Mouse (Mus musculus) cortical plate, adult 2 months (tissue): Measurements from ENCODE around the gene Yaf2. TPM values are rescaled to one million over a fixed set of nuclear protein-coding genes. Genes with fewer than 3 reads are reported as not detected.
"Not testable (repeated sequence)": the region's sequence is repeated elsewhere in the genome, so short reads cannot be mapped to it uniquely, and the experiment has no call there.

Source experiments
- H3K27ac ChIP-seq: fragments of 200-500 bp; 2 replicates; pipeline ENCODE4 v1.5.1; 2012; ENCODE audit warnings: low read length, control low read depth, inconsistent platforms; ENCODE audit not compliant: insufficient read depth
- H3K4me1 ChIP-seq: fragments of 200-500 bp; 2 replicates; pipeline ENCODE4 v1.6.1; 2011; ENCODE audit warnings: low read length; ENCODE audit not compliant: control insufficient read depth, insufficient read depth
- H3K4me3 ChIP-seq: fragments of 200-500 bp; 2 replicates; pipeline ENCODE4 v1.5.1; 2011; ENCODE audit warnings: mild to moderate bottlenecking, low read length, control low read depth; ENCODE audit not compliant: insufficient read depth
- CTCF ChIP-seq: fragments of 200-500 bp; IDR thresholded peaks from 2 replicates; pipeline ENCODE4 v1.5.1; 2011; ENCODE audit warnings: mild to moderate bottlenecking, control low read depth, low read length; ENCODE audit not compliant: insufficient read depth; ENCODE audit errors: extremely low read depth
- POLR2A ChIP-seq: fragments of 200-500 bp; IDR thresholded peaks from 2 replicates; pipeline ENCODE4 v1.6.1; 2011; ENCODE audit warnings: mild to moderate bottlenecking, low read length, control low read depth; ENCODE audit not compliant: insufficient read depth; ENCODE audit errors: extremely low read depth
- polyA plus RNA-seq: library from polyadenylated mRNA; depleted of rRNA; stranded (reverse); fragments of >200 nt; gene quantifications from 2 replicates; pipeline ENCODE4 v1.2.3, GENCODE M21; 2012

The Yaf2 gene
- polyA plus RNA-seq, 1 experiment, result 144 TPM

DNA sequence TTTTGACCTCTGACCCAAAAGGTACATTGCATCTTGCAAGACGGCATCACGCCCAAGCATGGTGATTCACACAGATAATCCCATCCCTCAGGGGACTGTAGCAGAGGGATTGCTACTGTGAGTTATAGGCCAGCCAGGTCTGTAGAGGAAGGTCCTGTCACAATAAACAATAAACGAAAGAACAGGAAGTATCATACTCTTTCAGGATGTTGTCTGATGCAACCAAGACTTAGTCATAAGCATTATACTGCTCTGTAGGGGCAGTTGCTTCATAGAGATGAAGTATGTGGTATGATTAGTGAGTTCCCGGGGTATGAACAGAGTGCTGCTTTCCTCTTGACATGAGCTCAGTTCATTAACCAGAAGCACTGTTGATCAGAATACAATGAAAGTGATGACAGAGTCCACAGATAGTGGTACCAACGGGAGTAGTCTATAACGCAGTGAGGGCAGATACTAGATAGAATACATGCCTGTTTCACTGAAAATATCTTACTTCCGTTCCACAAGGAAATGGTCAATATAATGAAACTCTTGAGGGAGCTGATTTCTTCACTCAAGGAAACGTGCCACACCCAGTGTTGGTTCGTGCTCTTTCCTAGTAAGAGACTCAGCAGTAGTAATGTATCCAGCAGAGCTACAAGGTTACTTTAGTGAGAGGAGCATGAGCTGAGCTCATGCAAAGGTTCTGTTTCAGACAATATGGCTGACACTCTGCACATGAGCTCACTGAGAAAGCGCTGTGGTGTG lies 4.1 kb upstream of the Yaf2 start:
- TF ChIP-seq POLR2A (no peak), CTCF (no peak)
- no peak overlapping the region for H3K27ac ChIP-seq
- no peaks in the 10 kb centered on the region for H3K4me1 ChIP-seq
- H3K4me3 ChIP-seq, result no peak overlapping the region

DNA sequence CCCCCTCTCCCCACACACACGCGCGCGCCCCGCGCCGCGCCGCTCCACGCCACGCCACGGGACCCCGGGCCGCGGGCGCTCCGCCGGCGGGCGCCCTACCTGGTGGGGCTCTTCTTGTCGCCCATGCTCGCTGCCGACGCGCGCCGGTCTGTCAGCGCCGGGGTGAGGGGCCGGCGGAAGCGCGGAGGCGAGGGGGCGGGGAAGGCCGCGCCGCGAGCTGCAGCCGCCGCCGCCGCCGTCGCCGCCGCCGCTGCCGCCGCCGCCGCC lies 144 bp downstream of the Yaf2 start:
- Histone ChIP-seq H3K4me3 (peak overlapping the region; percentile 43), H3K4me1 (no peaks in the 10 kb centered on the region), H3K27ac (peak overlapping the region; percentile 78; the same call in 1 of the 2 replicates)
- no peak for TF ChIP-seq CTCF
- no peak for TF ChIP-seq POLR2A

DNA sequence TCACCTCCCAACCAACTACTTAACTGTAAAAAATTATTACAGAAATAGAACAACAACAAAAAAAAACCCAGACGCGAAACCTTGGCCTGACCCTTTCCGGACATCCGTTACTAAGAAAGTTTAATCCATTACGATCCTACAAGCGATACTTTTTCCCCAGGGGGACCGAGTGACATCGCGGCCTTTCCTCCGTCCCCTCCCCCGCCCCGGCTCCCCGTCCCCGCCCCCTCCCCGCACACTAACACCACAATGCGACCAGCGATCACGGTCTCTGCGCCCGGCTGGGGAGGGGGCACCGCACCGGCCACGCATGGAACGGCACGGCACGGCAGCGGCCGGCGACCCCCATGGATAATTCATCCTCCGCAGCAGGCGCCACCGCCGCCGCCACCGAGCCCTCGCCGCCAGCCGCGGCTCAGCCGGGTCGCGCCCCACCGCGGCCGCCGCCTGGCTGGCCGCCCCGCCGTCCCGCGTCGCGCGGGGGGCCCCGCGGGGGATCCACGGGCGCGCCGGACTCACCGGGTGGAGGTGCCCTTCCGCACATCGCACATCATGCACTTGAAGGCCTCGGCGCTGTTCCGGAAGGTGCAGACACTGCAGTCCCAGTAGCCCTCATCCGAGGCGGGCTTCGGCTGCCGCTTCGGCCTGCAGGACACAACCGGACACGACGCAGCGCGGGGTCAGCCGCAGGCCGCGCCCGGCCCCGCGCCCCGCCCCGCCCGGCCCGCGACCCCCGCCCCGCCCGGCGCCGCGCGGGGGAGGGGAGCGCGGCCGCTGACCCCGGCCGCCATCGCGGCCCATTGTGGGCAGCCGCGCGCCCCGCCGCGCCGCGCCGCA lies 696 bp downstream of the Yaf2 start:
- peak overlapping the region; percentile 78; the same call in 1 of the 2 replicates for H3K27ac ChIP-seq
- peak overlapping the region; percentile 43 for H3K4me3 ChIP-seq
- TF ChIP-seq CTCF (no peak), POLR2A (no peak)
- H3K4me1 ChIP-seq, result 0 out of 2 replicates have a peak, but pooled peaks cover 2% of the 10 kb centered on the region

DNA sequence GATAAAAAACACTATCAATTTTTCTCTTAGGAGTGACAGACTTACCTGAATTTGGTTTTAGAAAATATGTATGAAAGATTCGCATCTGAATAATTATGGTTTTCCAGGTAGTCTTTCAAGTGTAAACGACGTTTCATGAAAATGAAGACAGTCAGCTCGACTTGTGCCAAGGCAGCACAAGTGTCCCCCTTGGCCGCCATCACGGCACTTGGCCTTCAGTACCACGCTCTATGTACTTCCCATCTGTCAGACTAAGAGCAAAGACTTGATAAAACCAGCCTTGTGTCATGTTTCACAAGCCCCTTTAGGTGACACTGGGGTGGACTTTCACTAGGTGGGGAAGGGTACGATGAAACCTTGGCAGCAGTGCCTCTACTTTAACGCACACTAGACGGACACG lies 5.5 kb downstream of the Yaf2 start:
- peaks cover 5% of the 10 kb centered on the region for H3K4me1 ChIP-seq
- no peak overlapping the region for H3K27ac ChIP-seq
- TF ChIP-seq POLR2A, result no peak
- TF ChIP-seq CTCF, result no peak
- no peak overlapping the region for H3K4me3 ChIP-seq

DNA sequence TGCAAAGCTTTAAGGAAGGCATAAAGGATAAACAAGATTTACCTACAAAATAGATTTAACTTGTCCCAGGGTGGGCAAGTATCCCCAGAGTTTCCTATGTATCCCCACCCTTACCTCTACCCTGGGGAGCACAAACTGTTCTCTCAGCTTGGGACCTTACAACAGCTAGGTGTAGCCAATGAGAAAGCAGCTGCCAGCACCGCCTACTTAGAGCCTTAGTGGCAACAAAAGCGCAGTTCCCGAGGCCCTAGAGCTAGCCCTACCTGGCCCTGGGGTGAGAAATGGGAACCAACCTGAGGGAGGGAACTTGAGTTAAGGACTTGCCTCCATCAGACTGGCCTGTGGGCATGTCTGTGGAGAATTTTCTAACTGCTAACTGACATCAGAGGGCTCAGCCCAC lies 9.5 kb downstream of the Yaf2 start:
- no peak overlapping the region for H3K4me3 ChIP-seq
- TF ChIP-seq CTCF (no peak), POLR2A (no peak)
- no peak overlapping the region for H3K27ac ChIP-seq
- peaks cover 5% of the 10 kb centered on the region for H3K4me1 ChIP-seq

DNA sequence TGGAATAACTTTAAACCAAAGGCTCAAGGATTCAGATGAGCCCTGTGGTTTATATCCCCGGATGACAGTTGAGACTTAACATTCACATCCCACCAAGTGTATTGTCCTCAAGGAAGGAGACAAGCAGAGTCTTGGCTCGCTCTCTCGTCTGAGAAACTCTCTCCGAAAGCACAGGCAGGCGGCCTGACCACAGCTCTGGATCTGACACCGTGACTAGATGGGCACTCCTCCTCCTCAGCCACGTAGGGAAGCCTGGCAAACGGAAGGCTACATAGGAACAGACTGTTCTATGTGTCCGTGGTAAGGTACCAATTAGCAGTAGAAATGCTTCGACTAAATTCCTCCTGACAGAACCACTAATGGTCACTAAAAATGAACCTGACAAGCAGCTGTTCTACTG lies 10.1 kb downstream of the Yaf2 start:
- no peak overlapping the region for H3K27ac ChIP-seq
- peaks cover 5% of the 10 kb centered on the region for H3K4me1 ChIP-seq
- TF ChIP-seq POLR2A (no peak), CTCF (no peak)
- H3K4me3 ChIP-seq, result no peak overlapping the region

DNA sequence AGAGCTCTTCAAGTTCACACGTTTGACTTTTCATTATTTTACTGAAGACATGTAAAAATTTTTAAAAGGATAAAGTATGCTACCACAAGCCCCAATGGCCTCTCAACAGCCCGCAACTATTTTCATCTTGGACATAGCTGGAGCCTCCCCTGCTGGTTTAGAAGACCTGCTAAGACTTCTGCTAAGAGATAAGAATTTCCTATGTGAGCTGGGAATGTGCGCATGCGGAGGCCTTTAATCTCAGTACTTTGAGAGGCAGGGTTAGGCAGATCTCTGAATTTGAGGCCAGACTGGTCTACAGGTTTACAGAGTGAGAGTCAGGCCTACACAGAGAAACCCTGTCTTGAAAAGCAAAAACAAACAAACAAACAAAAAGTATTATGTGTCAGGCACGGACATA lies 11.4 kb downstream of the Yaf2 start:
- Histone ChIP-seq H3K4me3 (no peak overlapping the region), H3K27ac (no peak overlapping the region), H3K4me1 (peaks cover 3% of the 10 kb centered on the region)
- TF ChIP-seq POLR2A, result no peak
- TF ChIP-seq CTCF, result no peak

DNA sequence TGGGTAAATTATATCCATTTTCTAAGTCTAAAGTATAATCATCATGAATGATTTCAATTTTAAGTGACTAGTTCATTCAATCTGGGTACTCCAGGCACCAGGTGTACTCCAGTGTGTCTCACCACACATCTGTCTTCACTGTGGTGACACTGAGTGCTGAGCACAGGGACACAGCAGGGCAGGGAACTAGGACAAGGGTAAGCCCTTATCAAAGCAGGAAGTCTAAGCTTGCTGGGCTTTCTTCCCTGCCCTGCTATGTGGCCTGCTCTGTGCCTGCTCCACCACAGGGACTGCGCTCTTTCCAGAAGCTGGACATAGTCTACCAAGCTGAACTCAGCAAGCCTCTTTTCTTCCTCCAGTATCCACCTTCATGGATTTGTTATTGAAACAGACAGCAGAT lies 18.0 kb downstream of the Yaf2 start:
- no peak overlapping the region for H3K27ac ChIP-seq
- TF ChIP-seq POLR2A, result no peak
- no peak for TF ChIP-seq CTCF
- H3K4me1 ChIP-seq, result no peaks in the 10 kb centered on the region; the same call in 1 of the 2 replicates
- H3K4me3 ChIP-seq, result no peak overlapping the region

DNA sequence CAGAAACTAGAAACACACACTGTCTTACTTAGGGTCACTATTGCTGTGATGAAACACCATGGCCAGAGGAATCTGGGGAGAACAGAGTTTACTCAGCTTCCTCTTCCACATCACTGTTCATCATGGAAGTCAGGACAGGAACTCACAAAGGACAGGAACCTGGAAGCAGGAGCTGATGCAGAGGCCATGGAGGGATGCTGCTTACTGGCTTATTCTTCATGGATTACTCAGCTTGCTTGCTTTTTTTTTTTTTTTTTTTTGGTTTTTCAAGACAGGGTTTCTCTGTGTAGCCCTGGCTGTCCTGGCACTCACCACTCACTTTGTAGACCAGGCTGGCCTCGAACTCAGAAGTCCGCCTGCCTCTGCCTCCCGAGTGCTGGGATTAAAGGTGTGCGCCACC lies 26.4 kb downstream of the Yaf2 start:
- not testable (repeated sequence) for H3K4me1 ChIP-seq, H3K4me3 ChIP-seq, H3K27ac ChIP-seq

DNA sequence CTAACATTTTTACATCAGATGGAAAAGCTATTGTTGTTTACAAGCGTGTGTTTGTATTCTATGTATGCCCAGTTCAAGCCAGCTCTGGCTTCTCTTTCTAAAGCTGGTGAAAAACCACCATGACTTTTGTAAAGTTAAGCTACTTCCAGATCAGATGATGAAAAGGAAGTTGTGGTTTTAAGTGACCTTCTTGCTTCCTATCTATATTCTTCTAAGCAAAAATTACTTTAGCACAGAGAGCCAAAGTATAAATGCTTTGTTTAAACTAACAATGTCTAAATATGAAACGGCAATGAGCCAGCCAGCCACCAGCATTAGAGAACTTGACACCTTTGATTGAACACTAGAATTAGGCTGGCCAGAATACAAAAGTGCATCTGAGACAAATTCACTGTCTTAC lies 38.5 kb downstream of the Yaf2 start:
- no peak overlapping the region for H3K4me3 ChIP-seq
- no peak overlapping the region for H3K27ac ChIP-seq
- TF ChIP-seq POLR2A, result no peak
- no peak for TF ChIP-seq CTCF

DNA sequence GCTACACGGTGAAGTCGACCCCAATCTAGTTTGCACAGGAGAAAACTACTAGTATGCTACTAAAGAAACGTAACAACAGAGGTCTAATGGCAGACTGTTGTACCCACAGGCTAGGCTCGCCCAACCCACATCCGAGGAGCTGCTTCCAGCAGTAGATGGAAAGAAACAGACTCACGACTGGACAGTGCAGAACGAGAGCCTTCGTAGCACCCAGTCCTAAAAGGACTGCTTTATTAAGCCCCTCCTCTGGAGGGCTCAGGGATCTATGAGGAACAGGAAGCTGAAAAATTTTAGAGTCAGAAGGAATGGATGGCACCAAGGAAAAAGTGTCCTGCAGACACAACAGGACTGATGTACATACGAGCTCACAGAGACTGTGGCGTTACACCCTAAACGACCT lies 42.3 kb downstream of the Yaf2 start:
- no peak for TF ChIP-seq CTCF
- no peak for TF ChIP-seq POLR2A
- H3K4me1 ChIP-seq, result no peaks in the 10 kb centered on the region; the same call in 1 of the 2 replicates
- no peak overlapping the region for H3K27ac ChIP-seq
- H3K4me3 ChIP-seq, result no peak overlapping the region

More for the DNA sequence above, 38.5 kb downstream of the Yaf2 start:
- no peaks in the 10 kb centered on the region for H3K4me1 ChIP-seq
